Mouse (Mus musculus) heart, adult 2 months (tissue): ENCODE measurements around the gene Unc13b.

ENCODE experiments used
- CTCF ChIP-seq: fragments of 200-600 bp; IDR thresholded peaks from 2 replicates; pipeline ENCODE4 v1.8.1; 2022; ENCODE audit warnings: antibody characterized with exemption, mild to moderate bottlenecking, moderate library complexity
- EP300 ChIP-seq: fragments of 200-500 bp; IDR thresholded peaks from 2 replicates; pipeline ENCODE4 v1.6.1; 2011; ENCODE audit warnings: low read depth, low read length, control low read depth; ENCODE audit not compliant: insufficient read depth

GRCm38 (mm10) chr4:43037860-43038566, 20.7 kb upstream of the Unc13b start:
- TF ChIP-seq EP300: no peak
- TF ChIP-seq CTCF: no peak
